Mouse (Mus musculus): Measurements from ENCODE around the gene Rtn4rl1. TPM values are rescaled to one million over a fixed set of nuclear protein-coding genes. Genes with fewer than 3 reads are reported as not detected.
A peak's percentile ranks its signal among the peaks of the same experiment; 100 is the strongest.

The Rtn4rl1 gene
- total and polyA plus RNA-seq, 2 experiments, result 1.3 to 9.5 TPM

GRCm38 (mm10) chr11:75183917-75184570 is 9.5 kb upstream of the Rtn4rl1 start:
- Histone ChIP-seq H3K36me3 (ENCODE audit: control insufficient read depth, insufficient read depth, low read length) (no peaks in the 10 kb centered on the region), H3K79me2 (ENCODE audit: control insufficient read depth, insufficient read depth, low read length) (peaks cover 5% of the 10 kb centered on the region; the same call in 1 of the 2 replicates), H3K27me3 (ENCODE audit: control insufficient read depth, insufficient read depth, low read length) (no peaks in the 10 kb centered on the region), H3K27ac (replicated peaks; ENCODE audit: insufficient read depth, low read depth, low read length) (no peak overlapping the region), H3K9ac (ENCODE audit: low read depth, low read length) (no peak overlapping the region), H3K4me3 (ENCODE audit: insufficient read depth, low read depth, low read length) (no peak overlapping the region), H3K4me1 (ENCODE audit: control insufficient read depth, insufficient read depth, low read length) (no peaks in the 10 kb centered on the region)
- no peak for DNase-seq (ENCODE audit: extremely low read depth, low read depth, low spot score)
- WGBS, result 82% methylated on average over 2 of the region's 2 CpGs
- TF ChIP-seq CTCF (IDR thresholded peaks at IDR 0.05; ENCODE audit: low read depth, low read length) (no peak), POLR2A (IDR thresholded peaks at IDR 0.05; ENCODE audit: extremely low read depth, insufficient read depth, low read length) (no peak)

GRCm38 (mm10) chr11:75184573-75184972 is 9.0 kb upstream of the Rtn4rl1 start:
- no peaks in the 10 kb centered on the region for H3K27me3 ChIP-seq (ENCODE audit: control insufficient read depth, insufficient read depth, low read length)
- 96% methylated on average over 5 of the region's 5 CpGs for WGBS
- H3K36me3 ChIP-seq (ENCODE audit: control insufficient read depth, insufficient read depth, low read length), result no peaks in the 10 kb centered on the region
- H3K4me3 ChIP-seq (ENCODE audit: insufficient read depth, low read depth, low read length), result no peak overlapping the region
- H3K27ac ChIP-seq (replicated peaks; ENCODE audit: insufficient read depth, low read depth, low read length), result no peak overlapping the region
- H3K79me2 ChIP-seq (ENCODE audit: control insufficient read depth, insufficient read depth, low read length), result peaks cover 5% of the 10 kb centered on the region; the same call in 1 of the 2 replicates
- H3K9ac ChIP-seq (ENCODE audit: low read depth, low read length), result no peak overlapping the region
- 0 out of 2 replicates have a peak, but pooled peaks cover 4% of the 10 kb centered on the region for H3K4me1 ChIP-seq (ENCODE audit: control insufficient read depth, insufficient read depth, low read length)
- no peak for TF ChIP-seq POLR2A (IDR thresholded peaks at IDR 0.05; ENCODE audit: extremely low read depth, insufficient read depth, low read length)
- no peak for TF ChIP-seq CTCF (IDR thresholded peaks at IDR 0.05; ENCODE audit: low read depth, low read length)
- no peak for DNase-seq (ENCODE audit: extremely low read depth, low read depth, low spot score)

GRCm38 (mm10) chr11:75184986-75185385 is 8.6 kb upstream of the Rtn4rl1 start:
- Histone ChIP-seq H3K79me2 (ENCODE audit: control insufficient read depth, insufficient read depth, low read length) (peaks cover 5% of the 10 kb centered on the region; the same call in 1 of the 2 replicates), H3K4me3 (ENCODE audit: insufficient read depth, low read depth, low read length) (no peak overlapping the region), H3K4me1 (ENCODE audit: control insufficient read depth, insufficient read depth, low read length) (0 out of 2 replicates have a peak, but pooled peaks cover 4% of the 10 kb centered on the region), H3K27ac (replicated peaks; ENCODE audit: insufficient read depth, low read depth, low read length) (no peak overlapping the region), H3K36me3 (ENCODE audit: control insufficient read depth, insufficient read depth, low read length) (no peaks in the 10 kb centered on the region), H3K9ac (ENCODE audit: low read depth, low read length) (no peak overlapping the region), H3K27me3 (ENCODE audit: control insufficient read depth, insufficient read depth, low read length) (no peaks in the 10 kb centered on the region)
- TF ChIP-seq CTCF (IDR thresholded peaks at IDR 0.05; ENCODE audit: low read depth, low read length), result no peak
- no peak for TF ChIP-seq POLR2A (IDR thresholded peaks at IDR 0.05; ENCODE audit: extremely low read depth, insufficient read depth, low read length)
- WGBS, result 97% methylated on average over 2 of the region's 2 CpGs
- DNase-seq (ENCODE audit: extremely low read depth, low read depth, low spot score), result no peak

GRCm38 (mm10) chr11:75189713-75190370 is 3.7 kb upstream of the Rtn4rl1 start:
- Histone ChIP-seq H3K27me3 (ENCODE audit: control insufficient read depth, insufficient read depth, low read length) (no peaks in the 10 kb centered on the region), H3K4me3 (ENCODE audit: insufficient read depth, low read depth, low read length) (peak overlapping the region; percentile 88), H3K27ac (replicated peaks; ENCODE audit: insufficient read depth, low read depth, low read length) (peak overlapping the region; percentile 62), H3K4me1 (ENCODE audit: control insufficient read depth, insufficient read depth, low read length) (0 out of 2 replicates have a peak, but pooled peaks cover 7% of the 10 kb centered on the region), H3K9ac (ENCODE audit: low read depth, low read length) (peak overlapping the region; percentile 76), H3K36me3 (ENCODE audit: control insufficient read depth, insufficient read depth, low read length) (no peaks in the 10 kb centered on the region), H3K79me2 (ENCODE audit: control insufficient read depth, insufficient read depth, low read length) (peaks cover 8% of the 10 kb centered on the region; the same call in 1 of the 2 replicates)
- TF ChIP-seq POLR2A (IDR thresholded peaks at IDR 0.05; ENCODE audit: extremely low read depth, insufficient read depth, low read length) (no peak), CTCF (IDR thresholded peaks at IDR 0.05; ENCODE audit: low read depth, low read length) (no peak)
- under 1% methylated on average over 22 of the region's 22 CpGs for WGBS
- peak; percentile 94 for DNase-seq (ENCODE audit: extremely low read depth, low read depth, low spot score)

- Histone ChIP-seq H3K4me3 (ENCODE audit: insufficient read depth, low read depth, low read length) (peak overlapping the region; percentile 88), H3K36me3 (ENCODE audit: control insufficient read depth, insufficient read depth, low read length) (no peaks in the 10 kb centered on the region), H3K4me1 (ENCODE audit: control insufficient read depth, insufficient read depth, low read length) (0 out of 2 replicates have a peak, but pooled peaks cover 7% of the 10 kb centered on the region), H3K79me2 (ENCODE audit: control insufficient read depth, insufficient read depth, low read length) (peaks cover 12% of the 10 kb centered on the region; the same call in 1 of the 2 replicates), H3K27ac (replicated peaks; ENCODE audit: insufficient read depth, low read depth, low read length) (peak overlapping the region; percentile 62), H3K27me3 (ENCODE audit: control insufficient read depth, insufficient read depth, low read length) (no peaks in the 10 kb centered on the region), H3K9ac (ENCODE audit: low read depth, low read length) (peak overlapping the region; percentile 76)
- TF ChIP-seq CTCF (IDR thresholded peaks at IDR 0.05; ENCODE audit: low read depth, low read length) (peak; percentile 24; the same call in 1 of the 2 replicates), POLR2A (IDR thresholded peaks at IDR 0.05; ENCODE audit: extremely low read depth, insufficient read depth, low read length) (peak; percentile 66; the same call in 1 of the 2 replicates)
- peak; percentile 84 for DNase-seq (ENCODE audit: extremely low read depth, low read depth, low spot score)
- WGBS, result under 1% methylated on average over 24 of the region's 24 CpGs
Measured at GRCm38 (mm10) chr11:75190371-75190724, 3.2 kb upstream of the Rtn4rl1 start.

Data from liver, adult 2 months (tissue).